Mouse (Mus musculus) liver, embryonic 14.5 days (tissue): Measurements from ENCODE around the gene Cd3d. TPM values are rescaled to one million over a fixed set of nuclear protein-coding genes. Genes with fewer than 3 reads are reported as not detected.
"Not testable (repeated sequence)": the region's sequence is repeated elsewhere in the genome, so short reads cannot be mapped to it uniquely, and the experiment has no call there.

ENCODE experiments used
- ATAC-seq: fragments of 200-750 bp; cut with Nextera tagmentation; 2 replicates; pipeline ENCODE4 v1.8.0; 2017; ENCODE audit warnings: moderate number of reproducible peaks, mild to moderate bottlenecking, moderate library complexity; ENCODE audit not compliant: insufficient read depth
- DNase-seq, 3 experiments: peaks; one replicate each; pipeline ENCODE4 v3.0.0-alpha.2; 2012 to 2013; ENCODE audit warnings: low read depth in 3 of 3, low spot score in 3 of 3
- H3K27ac ChIP-seq: fragments of 300-500 bp; sonication (generic); 2 replicates; pipeline ENCODE4 v1.5.1; 2014; ENCODE audit warnings: moderate library complexity, mild to moderate bottlenecking, control low read depth, inconsistent platforms
- H3K27me3 ChIP-seq: fragments of 300-500 bp; sonication (generic); 2 replicates; pipeline ENCODE4 v1.6.1; 2014; ENCODE audit warnings: mild to moderate bottlenecking, low read length, moderate library complexity; ENCODE audit not compliant: control insufficient read depth, insufficient read depth
- H3K36me3 ChIP-seq: fragments of 300-500 bp; sonication (generic); replicated peaks from 2 replicates; pipeline ENCODE4 v1.6.1; 2014; ENCODE audit warnings: low read depth; ENCODE audit not compliant: control insufficient read depth, insufficient read depth
- H3K4me1 ChIP-seq, 2 experiments: fragments of 200-500 bp in 1 of 2; fragments of 300-500 bp in 1 of 2; sonication (generic) in 1 of 2; replicated peaks; 2 replicates each; pipeline ENCODE4 v1.6.1; 2012 to 2014; ENCODE audit warnings: antibody characterized with exemption in 1 of 2, inconsistent platforms in 1 of 2, low read length in 1 of 2; ENCODE audit not compliant: control insufficient read depth in 2 of 2, insufficient read depth in 2 of 2
- H3K4me2 ChIP-seq: fragments of 300-500 bp; sonication (generic); 2 replicates; pipeline ENCODE4 v1.6.1; 2014; ENCODE audit warnings: low read depth, mild to moderate bottlenecking, control low read depth, moderate library complexity
- H3K4me3 ChIP-seq, 2 experiments: fragments of 200-500 bp in 1 of 2; fragments of 300-500 bp in 1 of 2; sonication (generic) in 1 of 2; 2 replicates each; pipeline ENCODE4 v1.5.1; 2012 to 2014; ENCODE audit warnings: low read depth in 2 of 2, low read length in 2 of 2, mild to moderate bottlenecking in 2 of 2, control low read depth in 1 of 2, inconsistent platforms in 1 of 2, moderate library complexity in 1 of 2; ENCODE audit not compliant: insufficient read depth in 1 of 2
- H3K9ac ChIP-seq: fragments of 300-500 bp; sonication (generic); replicated peaks from 2 replicates; pipeline ENCODE4 v1.6.1; 2014; ENCODE audit warnings: mild to moderate bottlenecking, control low read depth, moderate library complexity
- H3K9me3 ChIP-seq: fragments of 300-500 bp; sonication (generic); 2 replicates; pipeline ENCODE4 v1.6.1; 2016; ENCODE audit warnings: low read length, mixed read lengths; ENCODE audit not compliant: control insufficient read depth
- CTCF ChIP-seq: IDR thresholded peaks from 2 replicates; pipeline ENCODE4 v1.5.1; 2016; ENCODE audit warnings: antibody characterized with exemption, low read depth, control low read depth
- EP300 ChIP-seq: IDR thresholded peaks from 2 replicates; pipeline ENCODE4 v1.6.1; 2016; ENCODE audit warnings: antibody characterized with exemption, low read depth
- WGBS: fragments of 180-500 bp; shearing (Covaris S2); extraction: QIAGEN DNeasy Blood & Tissue Kit; methylation state at CpG from one replicate; pipeline ENCODE4 v1.1.7; 2014; ENCODE audit not compliant: insufficient replicate concordance; 5-methylcytosine and 5-hydroxymethylcytosine counted together
- polyA plus RNA-seq, 2 experiments: library from polyadenylated mRNA; depleted of rRNA in 1 of 2; stranded (reverse) in 1 of 2; unstranded in 1 of 2; fragments of >200 nt; fragmentation: Nextera tagmentation in 1 of 2; extraction: Ambion mirVana in 1 of 2; gene quantifications; 2 replicates each; pipeline versions ENCODE4 v1.2.1 to v1.2.3; 2012 to 2014

Cd3d gene
- polyA plus RNA-seq, 2 experiments = 0.02 TPM; not detected in 1

DNA sequence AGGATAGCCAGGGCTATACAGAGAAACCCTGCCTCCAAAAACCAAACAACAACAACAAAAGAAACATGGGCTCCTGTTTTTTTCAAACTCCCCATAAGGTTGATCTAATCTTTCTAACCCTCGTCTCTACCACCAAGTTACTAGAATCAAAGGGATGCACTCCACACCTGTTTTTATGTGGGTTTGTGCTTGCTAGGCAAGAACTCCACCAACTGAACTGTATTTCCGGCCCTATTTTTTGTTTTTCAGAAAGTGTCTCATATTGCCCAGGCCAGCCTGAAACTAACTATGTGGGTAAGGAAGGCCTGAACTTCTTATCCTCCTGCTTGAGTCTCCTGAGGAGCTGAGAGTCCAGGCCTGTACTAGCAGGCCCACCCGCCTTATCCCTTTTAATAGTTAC, 27.2 kb upstream of the Cd3d start:
- Histone ChIP-seq H3K4me3 (no peak overlapping the region), H3K9me3 (no peaks in the 10 kb centered on the region), H3K4me2 (no peak overlapping the region), H3K4me1 (no peaks in the 10 kb centered on the region; a peak in 1 of 4 replicates), H3K27ac (no peak overlapping the region), H3K36me3 (peaks cover 28% of the 10 kb centered on the region), H3K27me3 (no peaks in the 10 kb centered on the region), H3K9ac (no peak overlapping the region)
- ATAC-seq (no peak), DNase-seq (no peak)
- 74% methylated on average over 3 of the region's 3 CpGs for WGBS
- no peak for TF ChIP-seq EP300
- TF ChIP-seq CTCF = no peak

DNA sequence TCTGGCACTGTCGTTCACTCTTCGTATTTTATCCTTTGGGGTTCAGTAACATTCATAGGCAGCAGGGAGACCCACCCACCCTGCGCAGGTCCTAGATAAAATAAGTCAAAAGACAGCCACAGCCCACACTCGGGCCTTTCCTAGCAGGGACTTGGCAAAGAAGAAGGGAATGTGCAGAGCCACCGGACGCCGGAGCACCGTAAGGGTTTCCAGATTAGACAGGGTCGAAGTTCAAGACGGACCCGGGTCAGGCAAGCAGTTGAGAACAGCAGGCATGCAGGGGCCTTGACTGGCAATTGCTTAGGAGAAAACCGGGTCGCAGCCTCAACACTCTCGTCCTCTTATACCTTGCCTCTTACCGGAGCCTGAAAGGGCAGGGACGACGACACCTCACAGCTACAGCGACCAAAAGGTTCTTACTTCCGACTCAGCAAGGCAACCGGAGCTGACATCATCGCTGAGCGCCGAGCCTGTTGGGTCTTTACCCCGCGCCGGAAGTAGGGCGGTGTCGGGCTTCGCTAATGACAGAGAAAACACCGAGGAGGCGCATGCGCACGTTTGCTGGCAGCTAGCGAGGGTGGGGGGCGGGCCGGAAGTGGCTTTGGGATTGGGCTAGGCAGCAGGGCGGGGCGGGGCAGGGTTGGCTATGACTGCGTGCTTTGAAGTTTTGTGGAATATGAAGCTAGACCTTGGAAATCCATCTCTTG, 16.3 kb upstream of the Cd3d start, which contains the start of gene Ube4a:
TSS of gene Ube4a (minus strand) at position 475 of the 707 bp plus-strand sequence.
- Histone ChIP-seq H3K4me1 (peaks cover 13 to 17% of the 10 kb centered on the region in 2 experiments), H3K36me3 (no peaks in the 10 kb centered on the region; the same call in none of the 2 replicates), H3K9ac (peak within 1 kb of the TSS; percentile 85), H3K4me2 (peak within 1 kb of the TSS; percentile 91), H3K4me3 (peak within 1 kb of the TSS; percentile 73 to 100), H3K9me3 (no peaks in the 10 kb centered on the region), H3K27me3 (no peaks in the 10 kb centered on the region), H3K27ac (peak within 1 kb of the TSS; percentile 65)
- peak; percentile 97 to 98 (median 98) for DNase-seq
- peak; percentile 95 for ATAC-seq
- TF ChIP-seq EP300 (no peak), CTCF (no peak)
- WGBS = under 1% methylated on average over 39 of the region's 39 CpGs

DNA sequence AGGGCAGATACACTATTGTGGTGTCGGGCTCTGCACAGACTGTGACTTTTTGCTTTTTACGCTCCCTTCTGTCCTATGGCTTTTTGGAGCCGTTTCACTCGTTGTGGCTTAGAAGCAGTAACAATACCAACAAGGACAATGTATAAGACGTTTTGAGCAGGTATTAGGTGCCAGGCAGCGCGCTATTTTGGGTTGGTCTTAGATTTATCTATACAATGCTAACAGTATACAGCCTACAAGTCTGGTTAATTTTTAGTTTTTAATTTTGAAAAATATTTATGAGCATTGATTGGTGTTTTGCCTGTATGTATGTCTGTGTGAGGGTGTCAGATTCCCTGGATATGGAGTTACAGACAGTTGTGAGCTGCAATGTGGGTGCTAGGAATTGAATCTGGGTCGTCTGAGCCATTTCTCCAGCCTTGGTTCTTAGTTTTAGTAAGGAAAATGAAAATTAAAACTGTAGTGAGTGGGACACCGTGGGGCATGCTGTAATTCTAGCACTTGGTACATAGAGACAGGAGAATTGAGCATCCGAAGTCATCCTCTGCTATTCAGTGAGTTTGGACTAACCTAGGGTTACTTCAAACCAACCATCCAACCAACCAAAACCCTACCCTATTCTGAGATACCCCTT, 15.6 kb upstream of the Cd3d start:
- Histone ChIP-seq H3K9ac (peak overlapping the region; percentile 7; the same call in 1 of the 2 replicates), H3K27ac (peak overlapping the region; percentile 65), H3K9me3 (no peaks in the 10 kb centered on the region), H3K27me3 (no peaks in the 10 kb centered on the region), H3K4me1 (peaks cover 13 to 17% of the 10 kb centered on the region in 2 experiments), H3K36me3 (no peaks in the 10 kb centered on the region; the same call in none of the 2 replicates), H3K4me2 (peak overlapping the region; percentile 91), H3K4me3 (peak overlapping the region; percentile 73 to 86)
- no peak for DNase-seq
- peak; percentile 18; the same call in 1 of the 2 replicates for ATAC-seq
- 11% methylated on average over 10 of the region's 10 CpGs for WGBS
- no peak for TF ChIP-seq EP300
- TF ChIP-seq CTCF = no peak

DNA sequence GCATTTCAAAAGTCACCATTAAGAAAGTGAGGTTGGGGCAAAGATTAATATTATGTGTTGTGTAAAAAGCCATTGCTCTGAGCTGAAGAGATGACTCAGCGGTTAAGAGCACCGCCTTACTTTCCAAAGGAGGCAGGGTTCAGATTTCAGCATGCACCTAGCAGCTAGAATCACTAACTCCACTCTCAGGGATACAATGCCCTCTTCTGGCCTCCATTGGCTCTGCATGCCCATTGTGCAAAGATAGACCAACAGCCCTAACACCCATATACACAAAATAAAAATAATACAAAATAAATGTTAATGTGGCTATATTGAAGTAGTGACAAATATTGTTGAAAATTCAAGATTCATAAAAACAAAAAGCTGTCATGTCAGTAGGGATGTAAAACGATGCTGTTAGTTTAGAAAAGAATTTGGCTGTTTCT, 14.8 kb upstream of the Cd3d start:
- 0 out of 2 replicates have a peak, but pooled peaks have one; percentile 11 for ATAC-seq
- WGBS = 14% methylated on average over 3 of the region's 3 CpGs

DNA sequence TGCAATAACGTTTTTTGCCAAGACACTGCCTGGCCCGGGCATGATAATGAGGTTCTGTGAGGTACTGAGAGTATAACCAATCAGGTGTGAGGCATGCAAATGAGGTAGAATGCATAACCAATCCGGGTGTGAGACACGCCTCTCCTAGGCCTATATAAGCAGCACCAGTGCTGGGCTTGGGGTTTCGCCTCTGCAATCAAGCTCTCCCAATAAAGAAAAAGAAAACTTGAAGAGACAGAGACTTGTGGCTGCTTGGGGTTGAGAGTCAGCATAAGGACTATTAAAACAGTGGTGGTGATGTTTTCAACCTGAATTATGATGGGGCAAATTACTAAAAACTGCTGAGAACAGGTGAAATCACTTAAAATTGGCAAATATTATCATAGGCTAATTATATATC, 13.8 kb upstream of the Cd3d start:
- H3K4me1 ChIP-seq = peaks cover 13 to 17% of the 10 kb centered on the region in 2 experiments
- DNase-seq, ATAC-seq, H3K9ac ChIP-seq, H3K27me3 ChIP-seq, H3K4me3 ChIP-seq, H3K27ac ChIP-seq, H3K36me3 ChIP-seq, H3K4me2 ChIP-seq, H3K9me3 ChIP-seq: not testable (repeated sequence)
- 69% methylated on average over 5 of the region's 5 CpGs for WGBS

More for the DNA sequence above, 14.8 kb upstream of the Cd3d start:
- Histone ChIP-seq H3K4me3 (no peak overlapping the region), H3K36me3 (no peaks in the 10 kb centered on the region; the same call in 1 of the 2 replicates), H3K4me2 (no peak overlapping the region), H3K4me1 (peaks cover 13 to 17% of the 10 kb centered on the region in 2 experiments), H3K9me3 (no peaks in the 10 kb centered on the region), H3K27me3 (no peaks in the 10 kb centered on the region), H3K9ac (no peak overlapping the region), H3K27ac (no peak overlapping the region)
- DNase-seq = peak; percentile 58 to 71 (median 62)
- peak; percentile 84 for TF ChIP-seq CTCF
- no peak for TF ChIP-seq EP300
